Mouse (Mus musculus) hindbrain, embryonic 15.5 days (tissue): ENCODE measurements around the gene Zbtb20. TPM values are rescaled to one million over a fixed set of nuclear protein-coding genes. Genes with fewer than 3 reads are reported as not detected.

Experiments used
- microRNA counts: library from miRNA; unstranded; fragments of <30 nt; microRNA quantifications from one replicate; lab custom pipeline; 2016
- microRNA-seq: library from miRNA; unstranded; fragments of <30 nt; microRNA quantifications from one replicate; pipeline ENCODE4, GENCODE M21; 2016
- polyA plus RNA-seq: library from polyadenylated mRNA; unstranded; fragments of >200 nt; fragmentation: Nextera tagmentation; extraction: Ambion mirVana; gene quantifications from 2 replicates; pipeline ENCODE4 v1.2.1, GENCODE M21; 2015

Gene Zbtb20
- polyA plus RNA-seq, 1 experiment from 2014 or later = 60.9 TPM

MicroRNA genes within 50 kb of the gene (microRNA counts, 519-probe panel; counts per million panel counts)
- microRNA mmu-miR-568 (lab: Ali Mortazavi, UCI) = not detected

Small RNA genes lying within 50 kb of the gene (microRNA-seq; reads per million reads assigned to microRNA genes)
- not detected for gene Mir568
